Mouse (Mus musculus) limb, embryonic 13.5 days (tissue): ENCODE data around the gene Tnnc2. TPM values are rescaled to one million over a fixed set of nuclear protein-coding genes. Genes with fewer than 3 reads are reported as not detected.
A peak's percentile ranks its signal among the peaks of the same experiment; 100 is the strongest.

ENCODE experiments used
- ATAC-seq: fragments of 200-750 bp; cut with Nextera tagmentation; 2 replicates; pipeline ENCODE4 v1.8.0; 2017; ENCODE audit warnings: low read depth, moderate number of reproducible peaks, moderate TSS enrichment; ENCODE audit not compliant: low FRiP score
- H3K27ac ChIP-seq: fragments of 300-500 bp; sonication (generic); 2 replicates; pipeline ENCODE4 v1.5.1; 2015; ENCODE audit warnings: inconsistent platforms, mild to moderate bottlenecking, moderate library complexity
- H3K27me3 ChIP-seq: fragments of 300-500 bp; sonication (generic); 2 replicates; pipeline ENCODE4 v1.6.1; 2015; ENCODE audit warnings: mild to moderate bottlenecking, inconsistent platforms
- H3K36me3 ChIP-seq: fragments of 300-500 bp; sonication (generic); 2 replicates; pipeline ENCODE4 v1.6.1; 2015; ENCODE audit warnings: inconsistent platforms, mild to moderate bottlenecking, moderate library complexity
- H3K4me1 ChIP-seq: fragments of 300-500 bp; sonication (generic); 2 replicates; pipeline ENCODE4 v1.6.1; 2015; ENCODE audit warnings: inconsistent platforms
- H3K4me2 ChIP-seq: fragments of 300-500 bp; sonication (generic); replicated peaks from 2 replicates; pipeline ENCODE4 v1.6.1; 2015; ENCODE audit warnings: inconsistent platforms, mild to moderate bottlenecking, moderate library complexity
- H3K4me3 ChIP-seq: fragments of 300-500 bp; sonication (generic); 2 replicates; pipeline ENCODE4 v1.5.1; 2015; ENCODE audit warnings: moderate library complexity, mild to moderate bottlenecking, inconsistent platforms
- H3K9ac ChIP-seq: fragments of 300-500 bp; sonication (generic); 2 replicates; pipeline ENCODE4 v1.6.1; 2015; ENCODE audit warnings: mild to moderate bottlenecking, inconsistent platforms
- H3K9me3 ChIP-seq: fragments of 300-500 bp; sonication (generic); 2 replicates; pipeline ENCODE4 v1.6.1; 2016; ENCODE audit warnings: inconsistent platforms
- WGBS: fragments of 180-500 bp; shearing (Covaris S2); methylation state at CpG from one replicate; pipeline ENCODE4 v1.1.7; 2015; 5-methylcytosine and 5-hydroxymethylcytosine counted together
- polyA plus RNA-seq: library from polyadenylated mRNA; unstranded; fragments of >200 nt; fragmentation: Nextera tagmentation; extraction: Ambion mirVana; gene quantifications from 2 replicates; pipeline ENCODE4 v1.2.1, GENCODE M21; 2015

The Tnnc2 gene
- polyA plus RNA-seq, 1 experiment from 2014 or later, result 190 TPM

DNA sequence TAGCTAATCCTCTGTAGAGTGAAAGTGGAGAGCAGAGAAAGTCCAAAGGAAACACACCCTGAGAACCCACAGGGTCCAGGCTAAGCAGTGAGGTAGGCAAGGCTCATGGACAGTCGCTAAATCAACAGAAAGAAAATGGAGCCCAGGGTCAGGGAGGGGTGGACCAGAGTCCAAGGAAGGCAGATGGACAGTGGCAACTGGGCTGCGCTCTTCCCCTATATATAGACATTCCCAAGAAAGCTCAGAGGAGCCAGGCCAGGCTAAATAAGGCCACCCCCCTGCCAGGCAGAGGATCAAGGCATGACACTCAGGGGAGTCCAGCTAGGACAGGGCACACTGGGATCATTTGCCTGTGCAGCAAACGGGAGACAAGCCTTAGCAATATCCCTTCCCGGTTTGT, 2.1 kb upstream of the Tnnc2 start:
- no peak overlapping the region for H3K4me3 ChIP-seq
- ATAC-seq, result no peak
- peaks cover 13% of the 10 kb centered on the region for H3K4me1 ChIP-seq
- no peak overlapping the region for H3K9ac ChIP-seq
- H3K27ac ChIP-seq, result no peak overlapping the region
- 0 out of 2 replicates have a peak, but pooled peaks cover 3% of the 10 kb centered on the region for H3K27me3 ChIP-seq
- H3K4me2 ChIP-seq, result no peak overlapping the region
- H3K9me3 ChIP-seq, result no peaks in the 10 kb centered on the region
- 76% methylated on average over 4 of the region's 4 CpGs for WGBS
- no peaks in the 10 kb centered on the region for H3K36me3 ChIP-seq

- Histone ChIP-seq H3K9me3 (no peaks in the 10 kb centered on the region), H3K4me3 (no peak overlapping the region), H3K4me1 (no peaks in the 10 kb centered on the region), H3K27ac (no peak overlapping the region), H3K9ac (no peak overlapping the region), H3K4me2 (no peak overlapping the region), H3K36me3 (no peaks in the 10 kb centered on the region), H3K27me3 (0 out of 2 replicates have a peak, but pooled peaks cover 6% of the 10 kb centered on the region)
- no peak for ATAC-seq
- WGBS, result 70% methylated on average over 7 of the region's 7 CpGs
Observed at GRCm38 (mm10) chr2:164778809-164779208, 958 bp downstream of the Tnnc2 start.

DNA sequence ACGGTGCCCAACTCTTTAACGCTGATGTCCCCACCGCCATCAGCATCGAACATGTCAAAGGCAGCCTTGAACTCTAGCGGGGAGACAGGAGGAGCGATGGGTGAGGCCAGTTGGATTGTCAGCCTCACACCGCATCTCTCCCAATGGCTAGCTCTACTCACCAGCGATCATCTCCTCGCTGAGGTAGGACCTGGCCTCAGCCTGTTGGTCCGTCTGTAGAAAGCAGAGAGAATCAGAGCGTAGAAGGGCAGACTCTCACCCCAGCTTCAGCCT, 1.8 kb downstream of the Tnnc2 start:
- Histone ChIP-seq H3K9ac (no peak overlapping the region), H3K36me3 (peaks cover 4% of the 10 kb centered on the region; the same call in 1 of the 2 replicates), H3K4me1 (no peaks in the 10 kb centered on the region), H3K27me3 (0 out of 2 replicates have a peak, but pooled peaks cover 6% of the 10 kb centered on the region), H3K27ac (no peak overlapping the region), H3K9me3 (no peaks in the 10 kb centered on the region), H3K4me3 (no peak overlapping the region), H3K4me2 (0 out of 2 replicates have a peak overlapping the region, but pooled peaks have one; percentile 1)
- 90% methylated on average over 11 of the region's 11 CpGs for WGBS
- no peak for ATAC-seq

- peaks cover under 1% of the 10 kb centered on the region; the same call in 1 of the 2 replicates for H3K4me1 ChIP-seq
- ATAC-seq, result no peak
- no peak overlapping the region for H3K4me3 ChIP-seq
- no peak overlapping the region for H3K9ac ChIP-seq
- H3K36me3 ChIP-seq, result peaks cover 8% of the 10 kb centered on the region; the same call in 1 of the 2 replicates
- no peaks in the 10 kb centered on the region for H3K9me3 ChIP-seq
- H3K4me2 ChIP-seq, result 0 out of 2 replicates have a peak overlapping the region, but pooled peaks have one; percentile 1
- 0 out of 2 replicates have a peak, but pooled peaks cover 6% of the 10 kb centered on the region for H3K27me3 ChIP-seq
- H3K27ac ChIP-seq, result no peak overlapping the region
- 81% methylated on average over 30 of the region's 30 CpGs for WGBS
Observed at GRCm38 (mm10) chr2:164777246-164778014, 2.3 kb downstream of the Tnnc2 start.

GRCm38 (mm10) chr2:164776801-164777200, 3.0 kb downstream of the Tnnc2 start:
- 67% methylated on average over 17 of the region's 17 CpGs for WGBS
- peaks cover 7% of the 10 kb centered on the region for H3K4me1 ChIP-seq
- no peak for ATAC-seq
- H3K9ac ChIP-seq, result no peak overlapping the region
- H3K4me2 ChIP-seq, result no peak overlapping the region
- H3K36me3 ChIP-seq, result peaks cover 14% of the 10 kb centered on the region
- no peak overlapping the region for H3K27ac ChIP-seq
- H3K9me3 ChIP-seq, result no peaks in the 10 kb centered on the region
- H3K4me3 ChIP-seq, result no peak overlapping the region
- 0 out of 2 replicates have a peak, but pooled peaks cover 6% of the 10 kb centered on the region for H3K27me3 ChIP-seq

DNA sequence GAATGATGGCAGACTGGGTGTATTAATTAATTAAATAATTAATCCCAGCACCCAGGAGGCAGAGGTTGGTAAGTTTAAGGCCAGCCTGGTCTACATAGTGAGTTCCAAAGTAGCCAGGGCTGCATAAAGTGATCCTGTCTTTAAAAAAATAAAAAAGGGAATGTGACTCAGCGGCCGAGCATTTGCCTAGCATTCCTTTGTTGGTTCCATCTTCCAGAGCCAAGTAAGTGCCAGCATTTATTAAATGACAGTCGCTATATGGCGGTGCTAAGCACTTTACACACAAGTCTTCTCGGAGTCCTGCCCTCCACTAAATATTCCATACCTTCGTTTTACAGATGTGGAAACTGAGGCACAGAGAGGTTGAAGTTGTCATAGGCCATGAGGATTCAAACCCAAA, 3.6 kb downstream of the Tnnc2 start:
- 0 out of 2 replicates have a peak, but pooled peaks cover 6% of the 10 kb centered on the region for H3K27me3 ChIP-seq
- no peak overlapping the region for H3K27ac ChIP-seq
- no peak overlapping the region for H3K9ac ChIP-seq
- peaks cover 21% of the 10 kb centered on the region for H3K36me3 ChIP-seq
- no peak for ATAC-seq
- H3K4me3 ChIP-seq, result no peak overlapping the region
- H3K4me1 ChIP-seq, result peaks cover 13% of the 10 kb centered on the region
- WGBS, result 90% methylated on average over 6 of the region's 6 CpGs
- no peaks in the 10 kb centered on the region for H3K9me3 ChIP-seq
- H3K4me2 ChIP-seq, result no peak overlapping the region

DNA sequence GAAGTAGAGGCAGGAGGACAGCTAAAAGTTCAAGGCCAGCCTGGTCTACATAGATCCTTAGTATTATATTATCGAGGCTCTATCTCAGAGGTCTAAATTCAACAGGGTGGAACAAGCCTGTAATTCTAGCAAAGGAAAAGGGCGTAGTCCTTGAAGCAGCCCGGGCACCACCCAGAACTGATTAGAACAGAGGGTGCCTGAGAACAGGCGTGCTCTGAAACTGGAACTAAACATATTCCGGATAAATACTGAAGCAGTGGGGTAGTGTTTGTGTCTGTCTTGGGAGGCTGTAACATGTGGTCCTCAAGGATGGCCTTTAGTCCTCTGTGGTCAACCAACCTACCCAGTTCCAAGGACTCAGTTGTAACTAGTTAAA, 5.8 kb downstream of the Tnnc2 start:
- WGBS, result 89% methylated on average over 5 of the region's 5 CpGs
- H3K36me3 ChIP-seq, result peaks cover 21% of the 10 kb centered on the region
- H3K27ac ChIP-seq, result no peak overlapping the region
- no peaks in the 10 kb centered on the region for H3K9me3 ChIP-seq
- ATAC-seq, result no peak
- no peak overlapping the region for H3K4me2 ChIP-seq
- no peak overlapping the region for H3K4me3 ChIP-seq
- 0 out of 2 replicates have a peak, but pooled peaks cover 6% of the 10 kb centered on the region for H3K27me3 ChIP-seq
- peaks cover 26% of the 10 kb centered on the region for H3K4me1 ChIP-seq
- no peak overlapping the region for H3K9ac ChIP-seq

- H3K27ac ChIP-seq, result no peak overlapping the region
- WGBS, result 77% methylated on average over 14 of the region's 14 CpGs
- H3K9ac ChIP-seq, result no peak overlapping the region
- no peaks in the 10 kb centered on the region for H3K9me3 ChIP-seq
- H3K4me1 ChIP-seq, result peaks cover 26% of the 10 kb centered on the region
- no peak for ATAC-seq
- 0 out of 2 replicates have a peak, but pooled peaks cover 6% of the 10 kb centered on the region for H3K27me3 ChIP-seq
- no peak overlapping the region for H3K4me3 ChIP-seq
- H3K4me2 ChIP-seq, result no peak overlapping the region
- peaks cover 21% of the 10 kb centered on the region for H3K36me3 ChIP-seq
Observed at GRCm38 (mm10) chr2:164773229-164773988, 6.4 kb downstream of the Tnnc2 start.

DNA sequence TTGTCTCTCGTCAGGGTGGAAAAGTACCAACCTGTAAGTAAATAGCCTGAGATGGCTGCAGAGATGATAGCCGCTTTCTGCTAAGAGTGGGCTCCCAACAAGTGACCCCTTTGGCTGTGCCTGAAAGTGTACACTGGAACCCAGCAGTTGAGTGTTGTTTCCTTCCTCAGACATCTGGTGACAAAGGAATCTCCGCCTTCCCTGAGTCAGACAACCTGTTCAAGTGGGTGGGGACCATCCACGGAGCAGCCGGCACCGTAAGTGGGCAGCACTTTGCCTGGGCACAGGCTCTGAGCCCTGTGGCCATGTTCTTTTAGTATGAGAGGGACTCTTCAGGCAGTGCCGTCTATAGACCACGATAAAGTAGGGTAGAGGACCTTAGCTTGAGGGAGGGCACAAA, 8.6 kb downstream of the Tnnc2 start:
- H3K4me1 ChIP-seq, result peaks cover 34% of the 10 kb centered on the region
- peak overlapping the region; percentile 93 for H3K4me2 ChIP-seq
- no peak for ATAC-seq
- 81% methylated on average over 8 of the region's 8 CpGs for WGBS
- H3K27me3 ChIP-seq, result no peaks in the 10 kb centered on the region
- H3K4me3 ChIP-seq, result peak overlapping the region; percentile 95
- H3K9me3 ChIP-seq, result no peaks in the 10 kb centered on the region
- H3K36me3 ChIP-seq, result peaks cover 44% of the 10 kb centered on the region
- H3K27ac ChIP-seq, result no peak overlapping the region
- peak overlapping the region; percentile 89 for H3K9ac ChIP-seq

DNA sequence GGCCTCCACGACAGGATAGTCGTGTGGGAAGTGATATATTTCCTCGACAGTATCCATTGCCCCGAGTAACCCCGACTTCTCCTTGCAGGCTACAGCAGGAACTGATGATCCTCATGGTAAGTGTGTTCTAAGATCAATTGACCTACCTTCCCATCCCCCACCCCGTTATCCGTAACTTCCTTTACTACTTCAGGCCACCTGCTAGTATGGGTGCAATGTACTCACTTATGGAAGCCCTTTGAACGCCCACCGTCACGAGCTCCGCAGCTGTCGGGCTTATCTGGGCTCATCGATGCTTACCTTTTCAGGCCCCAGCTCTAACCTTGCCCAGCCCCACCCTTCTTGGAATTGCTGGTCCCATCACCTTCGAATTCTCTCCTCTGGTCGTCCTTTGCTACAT, 9.5 kb downstream of the Tnnc2 start:
- no peaks in the 10 kb centered on the region for H3K27me3 ChIP-seq
- peak overlapping the region; percentile 95 for H3K4me3 ChIP-seq
- peaks cover 34% of the 10 kb centered on the region for H3K4me1 ChIP-seq
- H3K9ac ChIP-seq, result peak overlapping the region; percentile 89
- H3K36me3 ChIP-seq, result peaks cover 52% of the 10 kb centered on the region
- no peak for ATAC-seq
- peak overlapping the region; percentile 93 for H3K4me2 ChIP-seq
- no peaks in the 10 kb centered on the region for H3K9me3 ChIP-seq
- peak overlapping the region; percentile 44; the same call in 1 of the 2 replicates for H3K27ac ChIP-seq
- WGBS, result 2% methylated on average over 15 of the region's 15 CpGs

DNA sequence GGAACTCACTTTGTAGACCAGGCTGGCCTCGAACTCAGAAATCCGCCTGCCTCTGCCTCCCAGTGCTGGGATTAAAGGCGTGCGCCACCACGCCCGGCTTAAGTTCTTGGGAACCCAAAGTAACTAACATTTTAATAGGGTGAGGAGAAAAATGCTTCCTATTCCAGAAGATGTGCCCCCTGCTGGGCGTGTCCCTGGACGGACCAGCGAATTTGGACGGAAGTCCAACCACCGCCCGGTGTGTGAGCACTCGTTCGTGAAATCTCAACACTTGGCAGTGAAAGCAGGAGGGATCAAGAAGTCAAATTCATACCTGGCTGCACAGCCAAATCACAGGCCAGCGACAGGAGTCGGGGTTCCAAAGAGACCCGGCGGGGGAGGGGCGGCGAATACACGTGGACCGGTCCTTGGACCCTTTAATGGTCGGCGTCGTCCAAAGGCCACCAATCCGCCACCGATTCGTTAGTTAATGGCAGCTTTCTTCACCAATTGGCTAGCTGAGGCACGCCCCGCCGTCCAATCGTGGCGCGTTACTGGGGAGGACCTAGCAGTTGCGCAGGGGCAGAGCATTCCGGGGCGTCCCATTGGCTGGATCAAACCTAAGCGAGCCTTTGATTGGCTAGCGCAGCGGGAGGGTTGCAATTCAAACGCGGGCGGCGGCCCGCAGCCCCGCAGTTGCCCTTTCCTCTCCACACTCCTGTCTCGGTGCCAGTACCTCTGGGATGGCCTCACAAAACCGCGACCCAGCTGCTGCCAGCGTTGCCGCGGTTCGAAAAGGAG, 10.3 kb downstream of the Tnnc2 start, which contains the start of gene Ube2c:
Gene Ube2c, plus strand, starts transcription at position 641 of the 780 bp plus-strand sequence.
- ATAC-seq, result peak; percentile 99
- WGBS, result 2% methylated on average over 53 of the region's 53 CpGs
- no peaks in the 10 kb centered on the region for H3K9me3 ChIP-seq

More for the DNA sequence above, 10.3 kb downstream of the Tnnc2 start, which contains the start of gene Ube2c:
- Histone ChIP-seq H3K27ac (peak within 1 kb of the TSS; percentile 65; the same call in 1 of the 2 replicates), H3K9ac (peak within 1 kb of the TSS; percentile 89), H3K27me3 (no peaks in the 10 kb centered on the region), H3K4me3 (peak within 1 kb of the TSS; percentile 95), H3K4me2 (peak within 1 kb of the TSS; percentile 93), H3K36me3 (peaks cover 60% of the 10 kb centered on the region), H3K4me1 (peaks cover 34% of the 10 kb centered on the region)
